Mouse (Mus musculus): ENCODE results near the gene Gamt. TPM values are rescaled to one million over a fixed set of nuclear protein-coding genes. Genes with fewer than 3 reads are reported as not detected.
"Not testable (repeated sequence)": the region's sequence is repeated elsewhere in the genome, so short reads cannot be mapped to it uniquely, and the experiment has no call there.

Gamt gene
- total RNA-seq, 2 experiments from 2014 or later = 8.9 to 14.8 TPM

DNA sequence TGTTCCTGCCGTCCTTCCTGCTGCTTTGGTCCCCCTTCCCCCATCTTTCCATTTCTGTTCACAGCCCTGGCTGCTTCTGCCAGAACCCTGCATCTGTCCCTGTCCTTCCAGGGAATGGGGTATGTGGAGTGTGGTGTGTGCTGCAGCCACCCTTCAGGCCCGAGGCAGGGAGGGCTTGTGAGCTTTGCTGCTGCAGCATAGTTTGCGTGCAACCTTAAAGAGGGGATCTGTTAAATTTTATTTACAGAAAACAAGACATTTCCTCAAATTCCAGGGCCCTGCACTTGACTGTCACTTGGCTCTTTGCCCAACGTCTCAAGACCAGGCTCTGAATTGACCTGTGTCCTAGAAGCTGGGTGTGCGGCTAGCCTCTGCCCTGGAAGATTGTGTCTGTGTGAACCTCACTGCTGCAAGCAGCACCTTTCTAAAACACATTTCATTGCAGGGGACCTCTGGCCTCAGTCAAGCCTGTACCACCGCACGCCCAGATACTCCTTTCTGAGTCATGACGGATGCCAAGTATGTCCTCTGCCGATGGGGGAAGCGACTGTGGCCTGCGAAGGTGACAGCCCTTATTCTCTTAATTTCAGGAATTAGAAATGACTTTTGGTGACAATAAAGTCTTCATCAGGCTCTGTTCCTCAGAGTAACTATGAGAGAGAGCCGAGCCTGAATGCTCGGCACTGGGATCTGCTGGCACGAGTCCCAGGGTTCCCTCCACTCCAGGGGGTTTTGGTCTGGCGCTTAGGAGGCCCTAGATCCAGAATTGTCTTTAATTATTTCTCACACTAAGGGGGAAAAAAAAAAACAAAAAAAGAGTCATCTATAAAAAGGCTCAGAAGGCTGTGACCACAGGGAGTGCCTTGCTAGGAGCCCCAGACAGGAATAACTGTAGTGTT is 32.7 kb downstream of the Gamt start:
- no peak for DNase-seq

DNA sequence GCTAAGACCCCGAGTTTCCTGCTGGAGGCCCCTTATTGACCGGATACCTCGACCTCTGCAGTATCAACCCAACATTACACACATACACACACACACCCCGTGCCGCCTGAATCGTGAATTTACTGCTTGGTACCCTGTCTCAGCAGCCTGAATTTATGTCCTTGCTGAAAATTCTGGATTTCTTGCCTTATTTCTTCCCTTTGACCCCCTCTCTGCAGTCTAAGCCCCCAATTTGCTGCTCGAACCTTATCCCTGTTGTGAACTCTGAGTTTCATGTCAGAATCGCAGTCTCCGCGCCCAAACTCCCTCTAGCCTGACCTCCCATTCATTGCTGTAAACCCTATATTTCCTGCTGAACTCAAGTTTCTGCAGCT is 33.7 kb downstream of the Gamt start:
- no peak for DNase-seq

DNA sequence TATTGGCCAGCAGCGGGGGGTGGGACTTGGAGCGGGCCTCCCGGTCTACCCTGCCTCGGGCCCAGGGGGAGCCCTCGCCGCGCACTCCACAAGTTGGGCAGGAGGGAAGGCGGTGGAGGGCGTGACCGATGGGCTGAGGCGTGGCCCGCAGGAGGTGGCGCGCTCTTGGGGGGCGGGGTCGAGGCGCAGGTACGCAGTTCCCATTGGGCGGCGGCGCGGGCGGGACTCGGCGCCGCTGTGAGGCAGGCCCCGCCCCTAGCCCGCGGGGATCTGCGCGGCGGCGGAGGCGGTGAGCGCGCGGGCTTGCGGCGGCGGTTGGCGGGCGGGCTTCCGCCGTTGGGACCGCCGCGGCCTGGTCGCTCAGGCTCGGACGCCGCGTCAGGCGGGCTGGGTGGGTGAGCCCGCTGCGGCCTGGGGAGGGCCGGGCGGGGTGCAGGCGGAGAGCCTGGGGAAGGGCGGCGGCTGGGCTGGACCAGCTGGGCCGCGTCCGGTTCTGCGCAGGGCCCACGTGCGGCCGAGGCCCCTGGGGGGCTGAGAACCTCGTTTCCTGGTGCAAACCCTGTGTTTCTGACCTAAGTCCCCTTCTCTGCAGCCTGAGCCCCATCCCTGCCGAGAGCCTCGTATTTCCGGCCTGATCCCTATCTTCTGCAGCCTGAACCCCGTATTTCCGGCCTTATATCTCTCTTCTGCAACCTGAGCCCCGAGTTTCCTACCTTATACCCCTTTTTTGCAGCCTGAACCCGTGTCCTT is 34.2 kb downstream of the Gamt start, which contains the start of gene Mum1:
Mum1 (plus strand) TSS at position 19 of the 750 bp plus-strand sequence.
- DNase-seq = peak; percentile 98 to 100

DNA sequence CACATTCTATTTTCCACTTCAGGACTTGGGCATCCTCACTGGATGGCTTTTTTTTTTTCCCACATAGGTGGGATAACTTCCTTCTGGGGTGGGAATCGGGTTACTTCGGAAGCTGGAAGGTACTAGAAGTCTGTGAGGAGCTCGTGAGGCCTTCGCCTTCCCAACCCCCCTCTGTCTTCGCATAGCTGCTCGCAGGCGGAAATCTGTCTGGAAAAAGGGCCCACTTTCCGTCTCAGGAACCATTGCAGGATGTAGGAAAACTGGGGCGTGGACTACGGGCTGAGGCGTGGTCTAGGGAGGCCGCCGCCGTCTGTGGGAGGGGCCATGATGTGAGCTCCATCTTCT is 34.8 kb downstream of the Gamt start:
- DNase-seq = no peak

DNA sequence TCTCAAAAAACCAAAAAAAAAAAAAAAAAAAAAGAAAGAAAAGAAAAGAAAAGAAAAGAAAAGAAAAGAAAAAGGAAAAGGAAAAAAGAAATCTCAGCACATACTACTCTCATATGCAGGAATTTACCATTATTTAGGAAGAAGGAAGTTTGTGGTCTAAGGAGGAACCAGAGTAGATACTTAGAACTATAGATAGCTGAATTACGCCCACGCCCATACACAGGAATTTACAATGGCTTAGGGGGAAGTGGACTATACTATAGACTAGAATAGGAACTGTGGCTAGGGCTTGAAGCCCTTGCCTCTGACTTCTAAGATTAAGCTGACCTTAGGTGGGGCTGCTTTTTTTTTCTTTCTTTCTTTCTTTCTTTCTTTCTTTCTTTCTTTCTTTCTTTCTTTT is 37.7 kb downstream of the Gamt start:
- DNase-seq = not testable (repeated sequence)

DNA sequence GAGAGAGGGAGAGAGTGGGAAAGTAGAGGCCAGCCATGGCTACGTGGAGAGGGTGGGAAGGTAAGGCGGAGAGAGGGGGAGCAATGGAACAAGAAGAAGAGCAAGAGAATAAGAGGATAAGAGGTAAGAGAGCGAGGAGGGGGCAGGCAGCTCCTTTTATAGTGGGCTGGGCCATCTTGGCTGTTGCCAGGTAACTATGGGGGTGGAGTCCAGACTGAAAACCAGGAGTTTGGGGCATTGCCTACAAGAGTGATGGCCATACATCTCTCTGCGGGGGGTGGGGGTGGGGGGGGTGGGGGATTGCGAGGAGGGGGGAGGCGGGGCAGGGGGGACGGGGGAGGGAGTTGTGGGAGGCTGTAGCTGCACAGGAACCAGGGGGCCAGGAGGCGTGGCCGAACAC is 40.1 kb downstream of the Gamt start:
- no peak for DNase-seq

DNA sequence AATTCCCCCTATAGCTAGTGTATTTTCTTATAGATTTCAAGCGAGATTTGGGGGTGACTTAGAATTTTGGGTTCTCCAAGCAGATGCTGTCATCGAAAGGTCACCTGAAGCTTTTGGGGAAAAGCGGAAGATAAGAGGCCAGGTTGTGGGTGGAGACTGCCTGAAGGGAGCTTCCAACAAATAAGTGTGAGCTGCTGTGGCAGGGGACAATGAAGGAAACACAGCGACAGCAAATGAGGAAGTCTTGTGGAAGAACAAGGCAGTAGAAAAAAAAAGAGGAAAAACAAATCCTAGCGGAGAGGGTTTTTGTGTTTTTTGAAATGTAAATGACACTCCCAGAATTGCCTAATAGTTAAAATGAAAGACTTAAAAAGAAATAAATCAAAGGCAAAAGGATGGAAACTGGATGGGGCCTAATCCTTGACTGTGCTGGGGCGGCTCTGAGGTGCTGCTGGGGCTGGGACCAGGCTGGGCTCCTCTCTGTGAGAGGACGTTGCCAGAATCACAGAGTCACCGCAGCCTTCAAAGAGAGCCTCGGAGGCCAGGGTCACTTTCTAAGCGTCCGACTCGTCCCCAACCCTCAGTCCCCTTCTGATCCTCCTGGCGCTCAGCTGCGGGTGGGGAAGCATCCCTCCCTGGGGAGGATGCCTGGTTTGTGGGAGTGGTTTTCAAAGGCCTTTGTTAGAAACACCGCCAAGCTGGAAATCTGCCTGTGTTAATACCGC is 45.6 kb downstream of the Gamt start:
- DNase-seq = no peak

DNA sequence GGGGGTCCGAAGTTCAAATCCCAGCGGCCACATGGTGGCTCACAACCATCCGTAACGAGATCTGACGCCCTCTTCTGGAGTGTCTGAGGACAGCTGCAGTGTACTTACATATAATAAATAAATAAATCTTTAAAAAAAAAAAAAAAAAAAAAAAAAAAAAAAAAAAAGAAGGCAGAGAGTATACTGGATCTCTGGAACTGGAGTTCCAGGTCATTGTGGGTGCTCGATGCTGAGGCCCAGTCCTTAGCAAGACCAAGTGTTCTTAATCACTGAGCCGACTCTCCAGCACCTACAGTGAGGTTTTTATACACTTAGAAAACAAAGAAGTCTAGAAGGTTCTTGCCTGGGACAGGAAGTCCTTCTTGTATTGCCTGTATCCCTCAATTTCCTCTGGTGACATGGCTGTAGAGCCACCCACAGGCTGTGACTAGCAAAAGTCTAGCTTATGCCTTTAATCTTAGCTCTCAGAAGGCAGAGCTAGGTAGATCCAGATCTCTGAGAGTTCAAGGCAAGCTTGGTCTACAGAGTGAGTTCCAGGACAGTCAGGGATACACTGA is 49.2 kb downstream of the Gamt start:
- not testable (repeated sequence) for DNase-seq

DNA sequence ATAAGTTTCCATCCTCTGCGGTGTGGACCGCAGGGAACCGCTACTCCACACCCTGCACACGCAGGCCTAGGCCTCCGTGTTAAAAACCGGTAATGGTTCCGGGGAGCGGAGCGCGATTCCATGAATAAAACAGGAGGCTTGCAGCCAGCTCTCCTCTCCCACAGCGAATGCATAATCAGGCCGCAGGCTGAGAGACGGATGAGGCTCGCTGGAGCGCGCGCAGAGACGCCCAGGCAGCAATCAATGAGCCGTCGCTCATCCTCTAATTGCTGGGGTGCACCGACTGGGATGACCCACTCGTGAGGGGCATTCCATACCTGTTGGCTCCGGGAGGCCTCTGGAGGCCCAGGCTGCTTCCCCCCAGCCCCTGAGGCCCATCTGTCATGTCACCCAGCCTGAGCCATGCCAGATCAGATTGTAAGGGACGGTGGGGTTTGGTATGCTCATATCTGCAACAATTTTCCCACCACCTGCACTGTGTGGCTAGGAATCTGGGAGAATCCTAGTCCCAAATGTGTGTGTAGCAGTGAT is 51.9 kb downstream of the Gamt start:
- no peak for DNase-seq

DNA sequence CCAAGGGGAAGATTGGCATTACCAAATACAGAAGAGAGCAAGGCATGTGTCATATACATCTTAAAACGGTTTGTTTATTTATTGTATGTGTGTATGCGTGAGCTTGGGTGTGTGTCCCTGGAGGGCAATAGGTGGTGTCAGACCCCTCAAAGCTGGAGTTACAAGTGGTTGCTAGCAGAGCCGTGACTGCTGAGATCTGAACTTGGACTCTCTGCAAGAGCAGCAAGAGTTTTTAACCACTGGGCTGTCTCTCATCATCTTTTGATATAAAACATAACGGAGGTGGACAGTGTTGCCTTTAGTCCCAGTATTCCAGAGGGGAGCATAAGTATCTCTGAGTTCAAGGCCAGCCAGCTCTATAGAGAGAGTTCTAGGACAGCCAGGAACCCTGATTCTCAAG is 52.6 kb downstream of the Gamt start:
- DNase-seq = no peak

Small RNAs within 50 kb of the gene (microRNA-seq; reads per million reads assigned to microRNA genes)
- gene Mir6911 = 1.4 to 1.9 reads per million in 2 experiments

Other genes starting within 250 kb of the Gamt start
- gene Arhgap45, start 244.4 kb downstream of the Gamt start, total RNA-seq (2021) = 1 to 10 TPM; 3.1 to 8.7 TPM
- gene Polr2e, start 221.2 kb downstream of the Gamt start, total RNA-seq (2021) = 10 to 100 TPM; 92.9 to 97.6 TPM
- 1,000 to 10,000 TPM in 1 of 2 experiments, 100 to 1,000 TPM in 1; 983 to 1,022 TPM for gene Gpx4, start 213.8 kb downstream of the Gamt start, total RNA-seq (2021)
- gene Sbno2, start 155.4 kb downstream of the Gamt start, total RNA-seq (2021) = 10 to 100 TPM in 1 of 2 experiments, 1 to 10 TPM in 1; 9.0 to 10.1 TPM
- 100 to 1,000 TPM; 127 to 149 TPM for gene Stk11, start 145.2 kb downstream of the Gamt start, total RNA-seq (2021)
- 1,000 to 10,000 TPM; 1,096 to 1,108 TPM for gene Atp5d, start 122.4 kb downstream of the Gamt start, total RNA-seq (2021)
- gene Cbarp, start 120.2 kb downstream of the Gamt start, total RNA-seq (2021) = 1 to 10 TPM; 2.7 to 3.1 TPM
- 100 to 1,000 TPM; 117 to 125 TPM for gene Midn, start 112.7 kb downstream of the Gamt start, total RNA-seq (2021)
- gene Cirbp, start 95.0 kb downstream of the Gamt start, total RNA-seq (2021) = 10 to 100 TPM; 46.3 to 54.9 TPM
- 1 to 10 TPM; 4.2 to 5.7 TPM for gene 1600002K03Rik, start 88.1 kb downstream of the Gamt start, total RNA-seq (2021)
- 1 to 10 TPM in 1 of 2 experiments, under 1 TPM in 1; 0.98 to 1.3 TPM for gene Efna2, start 81.5 kb downstream of the Gamt start, total RNA-seq (2021)
- 10 to 100 TPM; 11.4 to 14.2 TPM for gene Mum1, start 34.6 kb downstream of the Gamt start, total RNA-seq (2021)
- 1,000 to 10,000 TPM; 1,019 to 1,055 TPM for gene Ndufs7, start 11.9 kb downstream of the Gamt start, total RNA-seq (2021)
- gene Dazap1, start 474 bp upstream of the Gamt start, total RNA-seq (2021) = 10 to 100 TPM; 46.9 to 58.8 TPM
- gene Rps15, start 31.4 kb upstream of the Gamt start, total RNA-seq (2021) = 100 to 1,000 TPM; 745 to 872 TPM
- 1 to 10 TPM; 2.6 to 2.8 TPM for gene Apc2, start 35.0 kb upstream of the Gamt start, total RNA-seq (2021)
- gene 2310011J03Rik, start 59.5 kb upstream of the Gamt start, total RNA-seq (2021) = 10 to 100 TPM; 15.8 to 16.6 TPM
- gene Pcsk4, start 68.5 kb upstream of the Gamt start, total RNA-seq (2021) = 1 to 10 TPM; 1.3 TPM
- gene Reep6, start 68.9 kb upstream of the Gamt start, total RNA-seq (2021) = 1 to 10 TPM; 4.8 to 5.3 TPM
- 10 to 100 TPM; 75.6 to 80.1 TPM for gene Adamtsl5, start 87.4 kb upstream of the Gamt start, total RNA-seq (2021)
- 1 to 10 TPM in 1 of 2 experiments, under 1 TPM in 1; 0.69 to 1.2 TPM for gene Plk5, start 95.4 kb upstream of the Gamt start, total RNA-seq (2021)
- gene Mex3d, start 126.6 kb upstream of the Gamt start, total RNA-seq (2021) = 1 to 10 TPM; 6.4 to 7.8 TPM
- gene Mbd3, start 138.5 kb upstream of the Gamt start, total RNA-seq (2021) = 10 to 100 TPM; 93.3 to 97.7 TPM
- 1,000 to 10,000 TPM; 1,809 to 1,881 TPM for gene Uqcr11, start 145.8 kb upstream of the Gamt start, total RNA-seq (2021)
- 10 to 100 TPM; 15.6 to 17.3 TPM for gene Tcf3, start 172.6 kb upstream of the Gamt start, total RNA-seq (2021)
- under 1 TPM in 1 of 2 experiments, not detected in 1; 0.05 TPM for gene Onecut3, start 233.8 kb upstream of the Gamt start, total RNA-seq (2021)